Mouse (Mus musculus) cerebellum, adult 2 months (tissue): ENCODE measurements around the gene Hist1h3c. TPM values are rescaled to one million over a fixed set of nuclear protein-coding genes. Genes with fewer than 3 reads are reported as not detected.
"Not testable (repeated sequence)": the region's sequence is repeated elsewhere in the genome, so short reads cannot be mapped to it uniquely, and the experiment has no call there.

Source experiments
- DNase-seq, 2 experiments: peaks; one replicate each; pipeline ENCODE4 v3.0.0; 2021
- H3K27ac ChIP-seq: fragments of 200-500 bp; 2 replicates; pipeline ENCODE4 v1.5.1; 2012; ENCODE audit warnings: low read length, control low read depth, inconsistent platforms; ENCODE audit not compliant: insufficient read depth
- H3K27me3 ChIP-seq: fragments of 200-500 bp; 2 replicates; pipeline ENCODE4 v1.6.1; 2012; ENCODE audit warnings: inconsistent platforms, mild to moderate bottlenecking, low read length, moderate library complexity; ENCODE audit not compliant: control insufficient read depth, insufficient read depth
- H3K4me1 ChIP-seq: fragments of 200-500 bp; 2 replicates; pipeline ENCODE4 v1.6.1; 2011; ENCODE audit warnings: low read length; ENCODE audit not compliant: control insufficient read depth, insufficient read depth
- H3K4me3 ChIP-seq: fragments of 200-500 bp; replicated peaks from 2 replicates; pipeline ENCODE3; 2011; ENCODE audit warnings: mild to moderate bottlenecking, low read depth, low read length, control low read depth; ENCODE audit not compliant: insufficient read depth
- CTCF ChIP-seq: fragments of 200-500 bp; IDR thresholded peaks from 2 replicates; pipeline ENCODE4 v1.5.1; 2011; ENCODE audit warnings: low read depth, mild to moderate bottlenecking, control low read depth, low read length, moderate library complexity, borderline replicate concordance; ENCODE audit not compliant: insufficient read depth
- POLR2A ChIP-seq: fragments of 200-500 bp; IDR thresholded peaks from 2 replicates; pipeline ENCODE4 v1.6.1; 2011; ENCODE audit warnings: low read length, control low read depth, borderline replicate concordance; ENCODE audit not compliant: insufficient read depth
- WGBS: fragments of 180-500 bp; shearing (Covaris S2); methylation state at CpG from one replicate; pipeline ENCODE4 v1.1.7; 2018; 5-methylcytosine and 5-hydroxymethylcytosine counted together
- polyA plus RNA-seq: library from polyadenylated mRNA; depleted of rRNA; stranded (reverse); fragments of >200 nt; gene quantifications from 2 replicates; pipeline ENCODE4 v1.2.3, GENCODE M21; 2012

The Hist1h3c gene
- polyA plus RNA-seq, 1 experiment: 0.23 TPM

- Histone ChIP-seq H3K27ac (no peak overlapping the region), H3K4me1 (no peaks in the 10 kb centered on the region; the same call in 1 of the 2 replicates), H3K4me3 (no peak overlapping the region), H3K27me3 (no peaks in the 10 kb centered on the region)
- TF ChIP-seq POLR2A (no peak), CTCF (no peak)
- DNase-seq: no peak
Measured at GRCm38 (mm10) chr13:23766772-23767171, 21.4 kb upstream of the Hist1h3c start.

- no peak overlapping the region for H3K4me3 ChIP-seq
- no peak for DNase-seq
- TF ChIP-seq CTCF: no peak
- WGBS: 80% methylated on average over 1 of the region's 1 CpGs
- no peaks in the 10 kb centered on the region for H3K27me3 ChIP-seq
- no peak overlapping the region for H3K27ac ChIP-seq
- H3K4me1 ChIP-seq: no peaks in the 10 kb centered on the region; the same call in 1 of the 2 replicates
Measured at GRCm38 (mm10) chr13:23765172-23765513, 19.7 kb upstream of the Hist1h3c start.

GRCm38 (mm10) chr13:23764324-23765171 lies 19.1 kb upstream of the Hist1h3c start:
- DNase-seq: no peak
- TF ChIP-seq POLR2A (no peak), CTCF (no peak)
- Histone ChIP-seq H3K4me3 (peak overlapping the region; percentile 70), H3K27me3 (no peaks in the 10 kb centered on the region), H3K4me1 (no peaks in the 10 kb centered on the region; the same call in 1 of the 2 replicates), H3K27ac (no peak overlapping the region)
- 46% methylated on average over 12 of the region's 12 CpGs for WGBS

GRCm38 (mm10) chr13:23763586-23764323 lies 18.4 kb upstream of the Hist1h3c start, which contains the start of gene Hist1h1a:
Gene Hist1h1a, plus strand, starts transcription at chr13:23763666.
- DNase-seq: peak; percentile 77 to 78
- Histone ChIP-seq H3K4me1 (no peaks in the 10 kb centered on the region; the same call in 1 of the 2 replicates), H3K27ac (0 out of 2 replicates have a peak within 1 kb of the TSS, but pooled peaks have one; percentile 0), H3K27me3 (no peaks in the 10 kb centered on the region), H3K4me3 (peak within 1 kb of the TSS; percentile 70)
- TF ChIP-seq POLR2A (peak; percentile 69; the same call in 1 of the 2 replicates), CTCF (no peak)
- WGBS: 2% methylated on average over 34 of the region's 34 CpGs

GRCm38 (mm10) chr13:23763242-23763585 lies 17.8 kb upstream of the Hist1h3c start:
- H3K27ac ChIP-seq: no peak overlapping the region
- WGBS: 1% methylated on average over 10 of the region's 10 CpGs
- no peak for TF ChIP-seq CTCF
- no peak for TF ChIP-seq POLR2A
- DNase-seq: no peak
- no peaks in the 10 kb centered on the region for H3K27me3 ChIP-seq
- no peaks in the 10 kb centered on the region; the same call in 1 of the 2 replicates for H3K4me1 ChIP-seq
- H3K4me3 ChIP-seq: peak overlapping the region; percentile 70

GRCm38 (mm10) chr13:23761871-23762821 lies 16.7 kb upstream of the Hist1h3c start, which contains the start of gene Hist1h3a:
Gene Hist1h3a, minus strand, starts transcription at chr13:23762386.
- peak; percentile 55; the same call in 1 of the 2 replicates for TF ChIP-seq POLR2A
- not testable (repeated sequence) for H3K4me1 ChIP-seq, H3K27me3 ChIP-seq
- DNase-seq: peak; percentile 70 to 86
- WGBS: under 1% methylated on average over 36 of the region's 52 CpGs
- Histone ChIP-seq H3K4me3 (peak within 1 kb of the TSS; percentile 67), H3K27ac (peak within 1 kb of the TSS; percentile 47)

- H3K4me1 ChIP-seq: no peaks in the 10 kb centered on the region; the same call in 1 of the 2 replicates
- H3K4me3 ChIP-seq: peak within 1 kb of the TSS; percentile 67
- no peak for TF ChIP-seq CTCF
- TF ChIP-seq POLR2A: peak; percentile 78; the same call in 1 of the 2 replicates
- WGBS: under 1% methylated on average over 66 of the region's 72 CpGs
- H3K27me3 ChIP-seq: no peaks in the 10 kb centered on the region
- peak within 1 kb of the TSS; percentile 79 for H3K27ac ChIP-seq
- peak; percentile 98 to 99 for DNase-seq
Measured at GRCm38 (mm10) chr13:23760972-23761864, 15.8 kb upstream of the Hist1h3c start, which contains the start of gene Hist1h4a. Gene Hist1h4a, minus strand, starts transcription at chr13:23761230.
